Mouse (Mus musculus) naive thymus-derived CD4-positive, alpha-beta T cell, adult 5 months (primary cell): ENCODE results near the gene Hmmr. TPM values are rescaled to one million over a fixed set of nuclear protein-coding genes. Genes with fewer than 3 reads are reported as not detected.

Source experiments
- polyA plus RNA-seq: library from polyadenylated mRNA; unstranded; fragments of 100-300 nt; shearing (Covaris generic); gene quantifications from one replicate; pipeline ENCODE4 v1.2.1, GENCODE M21; 2017

Gene Hmmr
- polyA plus RNA-seq: 0.86 TPM

DNA sequence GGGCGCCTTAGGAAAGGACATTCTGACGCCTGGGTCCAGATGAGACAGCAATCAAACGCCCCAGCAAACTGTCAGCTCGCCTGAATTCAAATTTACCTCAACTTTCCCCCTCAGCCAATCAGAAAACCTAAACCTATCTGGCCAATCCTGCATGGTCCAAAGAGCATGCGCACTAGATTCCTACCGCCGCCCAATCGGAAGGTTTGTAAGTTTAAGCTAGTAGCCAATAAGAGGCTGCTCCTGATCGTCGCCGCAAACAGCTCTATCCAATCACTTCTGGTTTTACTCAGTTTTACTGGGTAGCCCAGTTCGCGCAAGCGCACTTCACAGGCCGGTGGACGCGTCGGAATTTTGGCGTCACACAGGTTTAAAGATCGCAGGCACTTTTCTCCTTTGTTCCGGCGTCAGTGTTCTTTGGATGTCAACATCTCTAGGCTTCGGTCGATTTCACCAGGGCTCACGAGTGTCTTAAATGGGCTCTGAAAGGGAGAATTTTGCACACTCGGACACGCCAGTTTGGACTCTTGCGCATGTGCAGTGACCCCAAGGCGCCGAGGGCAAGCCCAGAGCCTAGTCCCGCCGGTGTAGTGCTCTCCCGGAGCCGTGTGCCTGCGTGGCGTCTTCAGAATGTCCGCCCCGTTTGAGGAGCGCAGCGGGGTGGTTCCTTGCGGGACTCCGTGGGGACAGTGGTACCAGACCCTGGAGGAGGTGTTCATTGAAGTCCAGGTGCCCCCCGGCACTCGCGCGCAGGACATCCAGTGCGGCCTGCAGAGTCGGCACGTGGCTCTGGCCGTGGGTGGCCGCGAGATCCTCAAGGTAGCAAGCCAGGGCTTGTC is at the start of gene Hmmr, which contains the start of gene Nudcd2:
Hmmr (minus strand) TSS at position 84 of the 836 bp plus-strand sequence.
Nudcd2 (plus strand) TSS at position 329 of the 836 bp plus-strand sequence.

DNA sequence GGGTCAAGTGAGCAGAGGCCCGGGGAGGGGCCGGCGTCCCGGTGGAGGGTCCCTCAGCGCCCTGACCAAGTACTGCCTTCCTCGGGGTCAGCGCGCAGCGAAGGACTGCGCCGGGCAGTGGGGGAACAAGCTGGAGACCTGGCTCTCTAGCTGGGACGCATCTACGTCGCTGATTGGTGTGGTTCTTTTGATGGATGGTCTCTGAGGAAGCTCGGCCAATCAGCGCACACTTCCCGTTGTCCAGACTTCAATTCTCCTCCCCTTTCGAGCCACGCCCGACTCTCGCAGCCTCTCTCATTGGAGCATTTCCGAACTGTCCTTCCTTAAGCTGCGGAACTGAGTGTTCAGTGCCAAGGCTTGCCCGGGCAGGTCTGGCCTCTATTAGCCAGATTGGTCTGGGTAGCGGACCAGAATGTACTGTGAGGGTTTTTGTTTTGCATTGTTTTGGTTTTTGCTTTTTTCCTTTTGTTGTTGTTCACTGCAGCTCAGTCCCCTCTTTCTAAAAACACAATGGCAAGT is 21.9 kb upstream of the Hmmr start, which contains the start of gene Ccng1:
Ccng1 (minus strand) TSS at position 203 of the 519 bp plus-strand sequence.

DNA sequence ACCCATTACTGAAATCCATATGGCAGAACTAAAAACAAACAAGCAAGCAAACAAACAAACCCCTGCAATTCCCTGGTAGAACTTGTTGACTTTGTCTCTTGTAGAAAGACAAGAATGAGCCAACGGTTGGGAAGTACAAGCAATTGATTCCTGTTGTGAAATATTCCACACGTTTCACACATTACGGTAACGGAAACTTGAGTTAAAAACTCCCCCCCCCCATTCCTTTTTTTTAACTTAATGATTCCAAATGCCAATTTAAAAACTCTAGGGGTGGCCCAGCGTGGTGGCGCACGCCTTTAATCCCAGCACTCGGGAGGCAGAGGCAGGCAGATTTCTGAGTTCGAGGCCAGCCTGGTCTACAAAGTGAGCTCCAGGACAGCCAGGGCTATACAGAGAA is 38.1 kb downstream of the Hmmr start, which contains the start of gene Mat2b:
Mat2b (minus strand) TSS at position 101 of the 400 bp plus-strand sequence.

Other genes starting within 250 kb of the Hmmr start
- gene Mat2b, start 38.2 kb downstream of the Hmmr start, polyA plus RNA-seq: 230 TPM
- gene Nudcd2, start 245 bp upstream of the Hmmr start, polyA plus RNA-seq: 44.5 TPM
- 74.9 TPM for gene Ccng1, start 21.9 kb upstream of the Hmmr start, polyA plus RNA-seq